Mouse (Mus musculus) liver, adult 2 months (tissue): Measurements from ENCODE around the gene Olfr319.

Source experiments
- CTCF ChIP-seq: fragments of 200-500 bp; IDR thresholded peaks from 2 replicates; pipeline ENCODE4 v1.5.1; 2011; ENCODE audit warnings: low read depth, low read length, control low read depth
- POLR2A ChIP-seq: fragments of 200-500 bp; IDR thresholded peaks from 2 replicates; pipeline ENCODE4 v1.6.1; 2011; ENCODE audit warnings: low read length, control low read depth; ENCODE audit not compliant: insufficient read depth; ENCODE audit errors: extremely low read depth

DNA sequence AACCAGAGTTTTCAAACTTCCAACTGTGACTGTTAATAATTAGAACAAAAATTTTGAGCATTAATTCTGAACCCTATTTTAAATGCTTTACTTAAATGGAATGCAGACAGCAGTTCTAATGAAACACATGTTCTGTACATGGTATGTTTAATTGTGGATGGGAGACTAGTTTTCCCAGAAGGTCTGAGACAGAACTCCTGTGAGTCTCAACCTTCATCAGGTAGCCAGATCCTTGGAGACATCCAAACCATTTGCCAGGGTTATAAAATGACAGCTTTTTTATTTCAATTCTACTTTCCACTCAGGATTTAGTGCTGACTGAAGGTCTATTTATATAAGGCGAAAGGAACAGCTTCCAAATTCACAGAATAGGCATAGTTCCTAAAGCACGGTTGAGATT is 53.5 kb downstream of the Olfr319 start, which contains the start of gene Olfr316:
- TF ChIP-seq POLR2A (no peak), CTCF (no peak)
